Mouse (Mus musculus): ENCODE measurements around the gene Osbpl6.

GRCm38 (mm10) chr2:76466723-76467122 lies 60.4 kb downstream of the Osbpl6 start:
- TF ChIP-seq CTCF (IDR thresholded peaks at IDR 0.05; ENCODE audit: low read depth): no peak
- no peak for TF ChIP-seq EP300 (IDR thresholded peaks at IDR 0.05; ENCODE audit: low read depth)
